Mouse (Mus musculus) heart, embryonic 15.5 days (tissue): Measurements from ENCODE around the gene Nav2. TPM values are rescaled to one million over a fixed set of nuclear protein-coding genes. Genes with fewer than 3 reads are reported as not detected.

Source experiments
- ATAC-seq: fragments of 200-750 bp; cut with Nextera tagmentation; replicated peaks from 2 replicates; pipeline ENCODE4 v1.8.0; 2017; ENCODE audit warnings: low read depth, moderate TSS enrichment; ENCODE audit not compliant: insufficient number of reproducible peaks, insufficient read depth, low FRiP score
- H3K27ac ChIP-seq: fragments of 300-500 bp; sonication (generic); 2 replicates; pipeline ENCODE4 v1.5.1; 2015; ENCODE audit warnings: mild to moderate bottlenecking, inconsistent platforms
- H3K27me3 ChIP-seq: fragments of 300-500 bp; sonication (generic); 2 replicates; pipeline ENCODE4 v1.6.1; 2015; ENCODE audit warnings: inconsistent platforms
- H3K36me3 ChIP-seq: fragments of 300-500 bp; sonication (generic); 2 replicates; pipeline ENCODE4 v1.6.1; 2015; ENCODE audit warnings: mild to moderate bottlenecking, inconsistent platforms
- H3K4me1 ChIP-seq: fragments of 300-500 bp; sonication (generic); replicated peaks from 2 replicates; pipeline ENCODE4 v1.6.1; 2015; ENCODE audit warnings: inconsistent platforms
- H3K4me2 ChIP-seq: fragments of 300-500 bp; sonication (generic); 2 replicates; pipeline ENCODE4 v1.6.1; 2015; ENCODE audit warnings: inconsistent platforms, mild to moderate bottlenecking, moderate library complexity
- H3K4me3 ChIP-seq: fragments of 300-500 bp; sonication (generic); 2 replicates; pipeline ENCODE4 v1.5.1; 2015; ENCODE audit warnings: mild to moderate bottlenecking, inconsistent platforms
- H3K9ac ChIP-seq: fragments of 300-500 bp; sonication (generic); 2 replicates; pipeline ENCODE4 v1.6.1; 2015; ENCODE audit warnings: mild to moderate bottlenecking, inconsistent platforms
- H3K9me3 ChIP-seq: fragments of 300-500 bp; sonication (generic); replicated peaks from 2 replicates; pipeline ENCODE4 v1.6.1; 2016; ENCODE audit warnings: inconsistent platforms
- WGBS: fragments of 180-500 bp; shearing (Covaris S2); methylation state at CpG from one replicate; pipeline ENCODE4 v1.1.7; 2015; ENCODE audit warnings: mixed read lengths; 5-methylcytosine and 5-hydroxymethylcytosine counted together
- polyA plus RNA-seq: library from polyadenylated mRNA; unstranded; fragments of >200 nt; fragmentation: Nextera tagmentation; extraction: Ambion mirVana; gene quantifications from 2 replicates; pipeline ENCODE4 v1.2.1, GENCODE M21; 2015

Gene Nav2
- polyA plus RNA-seq, 1 experiment from 2014 or later = 30.7 TPM

DNA sequence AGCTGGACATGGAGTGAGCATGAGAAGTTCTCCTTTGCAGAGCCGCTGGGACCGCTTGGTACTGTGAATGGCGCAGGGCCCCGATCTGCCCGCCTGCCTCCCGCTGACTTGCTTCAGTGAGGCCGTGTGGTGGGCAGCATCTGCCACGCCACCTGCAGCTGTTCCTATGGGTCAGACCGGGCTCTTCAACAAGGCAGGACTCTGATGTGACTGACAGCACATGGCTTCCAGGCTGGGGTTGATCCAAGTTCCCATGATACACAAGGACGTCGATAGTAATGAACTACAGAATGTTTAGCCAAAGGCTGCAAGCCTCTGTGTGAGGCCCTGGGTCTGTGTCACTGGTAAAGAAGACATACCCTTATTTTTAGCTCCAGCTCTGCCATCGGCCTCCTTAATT lies 507.2 kb downstream of the Nav2 start:
- no peak overlapping the region for H3K4me2 ChIP-seq
- no peaks in the 10 kb centered on the region for H3K27me3 ChIP-seq
- WGBS = 87% methylated on average over 12 of the region's 12 CpGs
- H3K9ac ChIP-seq = no peak overlapping the region
- ATAC-seq = no peak
- H3K27ac ChIP-seq = no peak overlapping the region
- H3K4me3 ChIP-seq = no peak overlapping the region
- H3K4me1 ChIP-seq = 0 out of 2 replicates have a peak, but pooled peaks cover 5% of the 10 kb centered on the region
- H3K36me3 ChIP-seq = peaks cover 10% of the 10 kb centered on the region; the same call in 1 of the 2 replicates
- no peaks in the 10 kb centered on the region for H3K9me3 ChIP-seq

DNA sequence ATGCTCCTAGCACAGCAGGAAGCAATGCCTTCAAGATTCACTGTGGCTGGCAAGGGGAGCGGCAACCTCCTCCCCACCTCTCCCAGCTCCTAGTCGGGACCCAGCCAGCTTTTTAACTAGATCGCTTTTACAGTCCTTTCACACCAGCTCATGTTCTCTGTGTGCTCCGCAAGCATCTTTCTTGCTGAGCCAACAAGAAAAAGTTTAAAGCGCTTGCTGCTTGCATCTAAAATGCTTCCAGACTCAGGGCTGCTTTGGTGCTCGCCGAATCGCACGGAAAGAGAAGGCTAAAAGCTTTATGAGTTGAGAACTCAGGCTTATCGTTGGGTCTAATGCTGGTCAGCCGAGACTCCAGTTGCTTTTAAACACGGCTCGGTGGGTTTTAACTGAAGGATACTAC lies 510.3 kb downstream of the Nav2 start:
- H3K27ac ChIP-seq = no peak overlapping the region
- H3K4me3 ChIP-seq = no peak overlapping the region
- 79% methylated on average over 13 of the region's 13 CpGs for WGBS
- no peak overlapping the region for H3K9ac ChIP-seq
- 0 out of 2 replicates have a peak, but pooled peaks cover 5% of the 10 kb centered on the region for H3K4me1 ChIP-seq
- no peaks in the 10 kb centered on the region for H3K36me3 ChIP-seq
- ATAC-seq = no peak
- H3K9me3 ChIP-seq = no peaks in the 10 kb centered on the region
- no peaks in the 10 kb centered on the region for H3K27me3 ChIP-seq
- no peak overlapping the region for H3K4me2 ChIP-seq

DNA sequence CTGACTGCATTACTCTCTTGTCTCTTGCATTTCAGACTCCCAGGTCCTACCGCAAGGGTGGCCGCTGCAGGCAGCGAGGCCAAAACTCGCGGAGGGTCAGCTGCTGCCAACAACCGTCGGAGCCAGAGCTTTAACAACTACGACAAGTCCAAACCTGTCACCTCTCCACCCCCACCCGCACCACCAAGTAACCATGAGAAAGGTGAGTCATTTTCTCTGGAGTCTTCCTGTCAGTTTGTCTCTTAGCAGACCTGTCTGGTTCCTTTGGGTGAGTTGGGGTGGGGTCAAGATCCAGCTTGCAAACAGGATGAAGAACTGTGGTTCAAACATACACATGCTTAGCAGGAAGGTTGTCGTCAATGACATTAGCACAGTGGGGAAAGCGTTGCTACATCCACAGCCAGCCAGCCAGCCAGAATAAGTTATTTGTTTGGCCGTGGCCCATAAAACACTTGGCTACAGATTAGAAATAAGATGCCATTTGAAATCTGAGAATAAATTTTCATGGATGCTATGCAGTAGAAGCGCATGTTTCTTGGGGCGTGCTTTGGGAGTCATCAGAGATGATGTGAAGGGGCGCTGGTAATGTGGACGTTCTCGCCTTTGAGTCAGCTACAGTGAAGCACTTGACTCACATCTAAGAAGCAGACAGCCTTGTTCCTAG lies 511.8 kb downstream of the Nav2 start:
- ATAC-seq = no peak
- no peak overlapping the region for H3K9ac ChIP-seq
- H3K4me2 ChIP-seq = no peak overlapping the region
- H3K4me1 ChIP-seq = no peaks in the 10 kb centered on the region
- H3K27ac ChIP-seq = no peak overlapping the region
- H3K27me3 ChIP-seq = no peaks in the 10 kb centered on the region
- WGBS = 86% methylated on average over 17 of the region's 17 CpGs
- no peaks in the 10 kb centered on the region for H3K9me3 ChIP-seq
- no peak overlapping the region for H3K4me3 ChIP-seq
- no peaks in the 10 kb centered on the region for H3K36me3 ChIP-seq

GRCm38 (mm10) chr7:49421261-49421660 lies 512.7 kb downstream of the Nav2 start:
- H3K9me3 ChIP-seq = no peaks in the 10 kb centered on the region
- 65% methylated on average over 4 of the region's 4 CpGs for WGBS
- H3K27ac ChIP-seq = no peak overlapping the region
- no peaks in the 10 kb centered on the region for H3K27me3 ChIP-seq
- no peak overlapping the region for H3K4me3 ChIP-seq
- H3K4me1 ChIP-seq = no peaks in the 10 kb centered on the region
- no peaks in the 10 kb centered on the region for H3K36me3 ChIP-seq
- H3K9ac ChIP-seq = no peak overlapping the region
- no peak overlapping the region for H3K4me2 ChIP-seq
- no peak for ATAC-seq

DNA sequence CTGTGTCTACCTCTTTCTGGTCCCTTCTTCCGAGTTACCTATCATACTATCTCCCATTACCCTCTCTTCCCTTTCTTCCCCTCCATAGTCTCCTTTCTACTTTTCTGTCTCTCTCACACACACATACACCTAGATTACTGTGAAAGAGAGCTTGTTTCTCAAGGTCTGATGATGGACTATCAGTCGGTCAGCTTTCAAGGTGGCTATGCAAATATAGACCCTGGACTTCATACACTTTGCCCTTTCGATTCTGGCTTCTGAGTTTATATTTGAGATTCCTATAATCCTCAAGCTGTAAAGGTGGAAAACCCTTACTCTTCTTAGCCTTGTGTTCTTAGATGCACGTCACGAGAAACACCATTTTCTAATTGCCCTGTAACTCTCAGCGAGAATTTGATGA lies 515.4 kb downstream of the Nav2 start:
- ATAC-seq = no peak
- H3K27ac ChIP-seq = no peak overlapping the region
- no peak overlapping the region for H3K4me2 ChIP-seq
- WGBS = 88% methylated on average over 6 of the region's 6 CpGs
- no peaks in the 10 kb centered on the region for H3K27me3 ChIP-seq
- H3K9ac ChIP-seq = no peak overlapping the region
- no peak overlapping the region for H3K4me3 ChIP-seq
- H3K4me1 ChIP-seq = no peaks in the 10 kb centered on the region
- H3K9me3 ChIP-seq = no peaks in the 10 kb centered on the region
- H3K36me3 ChIP-seq = no peaks in the 10 kb centered on the region

GRCm38 (mm10) chr7:49426060-49426459 lies 517.5 kb downstream of the Nav2 start:
- 38% methylated on average over 4 of the region's 4 CpGs for WGBS
- H3K9ac ChIP-seq = no peak overlapping the region
- no peak overlapping the region for H3K4me3 ChIP-seq
- no peak overlapping the region for H3K4me2 ChIP-seq
- H3K9me3 ChIP-seq = no peaks in the 10 kb centered on the region
- no peaks in the 10 kb centered on the region for H3K36me3 ChIP-seq
- no peak overlapping the region for H3K27ac ChIP-seq
- no peaks in the 10 kb centered on the region for H3K27me3 ChIP-seq
- ATAC-seq = no peak
- H3K4me1 ChIP-seq = 0 out of 2 replicates have a peak, but pooled peaks cover 2% of the 10 kb centered on the region

- ATAC-seq = no peak
- Histone ChIP-seq H3K9ac (no peak overlapping the region), H3K4me3 (no peak overlapping the region), H3K36me3 (no peaks in the 10 kb centered on the region), H3K27me3 (no peaks in the 10 kb centered on the region), H3K4me1 (0 out of 2 replicates have a peak, but pooled peaks cover 2% of the 10 kb centered on the region), H3K4me2 (no peak overlapping the region), H3K9me3 (no peaks in the 10 kb centered on the region), H3K27ac (no peak overlapping the region)
- WGBS = 39% methylated on average over 6 of the region's 6 CpGs
These were observed 519.3 kb downstream of the Nav2 start for GRCm38 (mm10) chr7:49427843-49428242.

DNA sequence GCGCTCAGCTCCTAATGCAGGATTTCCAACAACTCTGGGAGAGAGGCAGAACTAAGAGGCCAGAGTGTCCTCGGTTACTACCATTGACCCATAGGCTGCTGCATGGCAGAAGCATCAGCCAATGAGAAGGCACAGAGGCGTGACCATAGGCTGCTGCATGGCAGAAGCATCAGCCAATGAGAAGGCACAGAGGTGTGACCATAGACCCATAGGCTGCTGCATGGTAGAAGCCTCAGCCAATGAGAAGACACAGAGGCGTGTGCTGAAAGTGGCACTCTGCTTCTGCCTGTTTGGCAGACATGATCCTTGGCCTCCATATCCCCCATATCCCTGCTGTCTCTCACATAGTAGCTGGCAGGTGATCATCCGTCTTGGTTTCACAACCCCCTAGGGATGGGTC lies 520.4 kb downstream of the Nav2 start:
- no peak overlapping the region for H3K4me2 ChIP-seq
- 68% methylated on average over 5 of the region's 5 CpGs for WGBS
- no peak overlapping the region for H3K27ac ChIP-seq

GRCm38 (mm10) chr7:49430808-49431207 lies 522.3 kb downstream of the Nav2 start:
- 0 out of 2 replicates have a peak, but pooled peaks cover 2% of the 10 kb centered on the region for H3K4me1 ChIP-seq
- H3K27ac ChIP-seq = no peak overlapping the region
- no peaks in the 10 kb centered on the region for H3K36me3 ChIP-seq
- H3K4me3 ChIP-seq = no peak overlapping the region
- H3K9ac ChIP-seq = no peak overlapping the region
- no peaks in the 10 kb centered on the region for H3K9me3 ChIP-seq
- 75% methylated on average over 7 of the region's 7 CpGs for WGBS
- no peak for ATAC-seq
- H3K27me3 ChIP-seq = no peaks in the 10 kb centered on the region
- H3K4me2 ChIP-seq = no peak overlapping the region

More for the DNA sequence above, 520.4 kb downstream of the Nav2 start:
- Histone ChIP-seq H3K4me1 (0 out of 2 replicates have a peak, but pooled peaks cover 2% of the 10 kb centered on the region), H3K36me3 (no peaks in the 10 kb centered on the region), H3K27me3 (no peaks in the 10 kb centered on the region), H3K9ac (no peak overlapping the region), H3K9me3 (no peaks in the 10 kb centered on the region), H3K4me3 (no peak overlapping the region)
- ATAC-seq = peak; percentile 53

- ATAC-seq = no peak
- no peak overlapping the region for H3K9ac ChIP-seq
- H3K4me1 ChIP-seq = peaks cover 15% of the 10 kb centered on the region
- no peaks in the 10 kb centered on the region for H3K36me3 ChIP-seq
- H3K4me3 ChIP-seq = no peak overlapping the region
- H3K27ac ChIP-seq = no peak overlapping the region
- H3K4me2 ChIP-seq = no peak overlapping the region
- no peaks in the 10 kb centered on the region for H3K9me3 ChIP-seq
- H3K27me3 ChIP-seq = no peaks in the 10 kb centered on the region
These were observed 525.4 kb downstream of the Nav2 start for GRCm38 (mm10) chr7:49433945-49434344.

- ATAC-seq = no peak
- H3K36me3 ChIP-seq = no peaks in the 10 kb centered on the region
- H3K4me3 ChIP-seq = no peak overlapping the region
- H3K27ac ChIP-seq = no peak overlapping the region
- H3K27me3 ChIP-seq = no peaks in the 10 kb centered on the region
- WGBS = 77% methylated on average over 7 of the region's 7 CpGs
- no peaks in the 10 kb centered on the region for H3K9me3 ChIP-seq
- H3K4me1 ChIP-seq = peaks cover 16% of the 10 kb centered on the region
- H3K4me2 ChIP-seq = no peak overlapping the region
- H3K9ac ChIP-seq = no peak overlapping the region
These were observed 528.0 kb downstream of the Nav2 start for GRCm38 (mm10) chr7:49436492-49436891.

DNA sequence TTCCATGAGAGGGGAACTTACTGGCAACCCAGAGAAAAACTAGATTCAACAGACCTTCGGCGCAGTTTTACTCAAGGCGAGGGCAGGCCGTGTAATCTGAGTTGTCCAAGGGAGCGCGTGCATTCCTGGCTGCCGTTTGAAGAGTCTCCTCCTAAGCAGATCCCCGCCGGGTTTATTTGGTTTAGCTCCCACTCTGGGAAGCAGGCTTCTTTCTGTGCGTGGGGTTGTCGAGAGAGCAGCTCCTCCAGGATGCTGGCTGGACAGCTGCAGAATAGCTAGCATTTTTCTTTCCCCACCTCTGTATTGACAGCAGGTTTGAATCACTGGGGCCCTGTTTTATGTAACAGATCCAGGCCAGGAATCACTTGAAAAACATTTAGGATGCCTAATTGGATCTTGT lies 529.4 kb downstream of the Nav2 start:
- Histone ChIP-seq H3K9me3 (no peaks in the 10 kb centered on the region), H3K27ac (peak overlapping the region; percentile 62), H3K36me3 (no peaks in the 10 kb centered on the region), H3K4me2 (no peak overlapping the region), H3K4me3 (no peak overlapping the region), H3K9ac (no peak overlapping the region), H3K27me3 (no peaks in the 10 kb centered on the region), H3K4me1 (peaks cover 16% of the 10 kb centered on the region)
- 19% methylated on average over 11 of the region's 11 CpGs for WGBS
- 0 out of 2 replicates have a peak, but pooled peaks have one; percentile 12 for ATAC-seq
